Mouse (Mus musculus) testis, adult 10 weeks (tissue): ENCODE measurements around the gene Bax. TPM values are rescaled to one million over a fixed set of nuclear protein-coding genes. Genes with fewer than 3 reads are reported as not detected.

Source experiments
- polyA plus RNA-seq: library from polyadenylated mRNA; stranded (reverse); fragments of 350-450 nt; fragmentation: Illumina TruSeq; extraction: RNeasy Lipid Tissue Mini Kit (QIAGEN cat#74804); gene quantifications from one replicate; pipeline ENCODE4 v1.2.3, GENCODE M21; 2014; ENCODE audit warnings: low read depth, low replicate concordance

The Bax gene
- 0.29 TPM for polyA plus RNA-seq

DNA sequence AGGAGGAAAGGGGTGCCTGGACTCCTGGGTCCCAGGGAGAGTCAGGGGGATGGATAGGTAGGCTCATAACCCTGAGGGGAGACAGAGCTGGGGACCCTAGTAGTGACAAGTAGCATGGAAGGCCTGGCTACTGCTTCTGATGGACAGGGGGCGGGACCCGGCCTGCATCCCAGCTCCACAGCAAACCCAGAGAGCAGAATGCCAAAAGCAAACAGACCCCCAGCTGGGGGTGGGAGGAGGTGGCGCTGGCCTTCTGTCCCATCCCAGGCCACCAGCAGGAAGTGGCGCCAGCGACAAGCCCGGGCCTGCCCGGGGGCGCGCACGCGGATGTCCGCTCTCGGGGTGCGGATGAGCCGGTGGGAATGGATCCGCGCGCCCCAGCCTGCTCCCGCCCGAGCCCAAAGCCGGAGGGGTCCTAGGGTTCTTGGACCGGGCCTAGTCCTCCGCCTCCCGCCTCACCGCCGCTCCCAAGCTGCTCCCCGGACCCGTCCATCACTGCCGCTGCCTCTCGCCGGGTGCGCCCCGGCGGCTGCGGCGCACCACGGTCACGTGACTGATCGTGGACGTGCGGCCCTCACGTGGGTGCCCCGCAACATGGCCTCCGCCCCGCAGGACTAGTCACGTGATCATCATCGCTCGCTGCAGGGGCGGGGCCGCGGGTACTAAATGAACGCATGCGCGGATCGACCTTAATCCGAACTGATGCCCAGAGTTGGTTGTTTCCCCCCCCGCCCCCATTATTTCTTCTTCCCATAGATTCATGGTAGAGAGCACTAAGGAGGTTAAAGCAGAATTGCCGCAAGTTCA lies at the start of gene Bax:
Gene Bax, minus strand, starts transcription at position 616 of the 807 bp plus-strand sequence.

DNA sequence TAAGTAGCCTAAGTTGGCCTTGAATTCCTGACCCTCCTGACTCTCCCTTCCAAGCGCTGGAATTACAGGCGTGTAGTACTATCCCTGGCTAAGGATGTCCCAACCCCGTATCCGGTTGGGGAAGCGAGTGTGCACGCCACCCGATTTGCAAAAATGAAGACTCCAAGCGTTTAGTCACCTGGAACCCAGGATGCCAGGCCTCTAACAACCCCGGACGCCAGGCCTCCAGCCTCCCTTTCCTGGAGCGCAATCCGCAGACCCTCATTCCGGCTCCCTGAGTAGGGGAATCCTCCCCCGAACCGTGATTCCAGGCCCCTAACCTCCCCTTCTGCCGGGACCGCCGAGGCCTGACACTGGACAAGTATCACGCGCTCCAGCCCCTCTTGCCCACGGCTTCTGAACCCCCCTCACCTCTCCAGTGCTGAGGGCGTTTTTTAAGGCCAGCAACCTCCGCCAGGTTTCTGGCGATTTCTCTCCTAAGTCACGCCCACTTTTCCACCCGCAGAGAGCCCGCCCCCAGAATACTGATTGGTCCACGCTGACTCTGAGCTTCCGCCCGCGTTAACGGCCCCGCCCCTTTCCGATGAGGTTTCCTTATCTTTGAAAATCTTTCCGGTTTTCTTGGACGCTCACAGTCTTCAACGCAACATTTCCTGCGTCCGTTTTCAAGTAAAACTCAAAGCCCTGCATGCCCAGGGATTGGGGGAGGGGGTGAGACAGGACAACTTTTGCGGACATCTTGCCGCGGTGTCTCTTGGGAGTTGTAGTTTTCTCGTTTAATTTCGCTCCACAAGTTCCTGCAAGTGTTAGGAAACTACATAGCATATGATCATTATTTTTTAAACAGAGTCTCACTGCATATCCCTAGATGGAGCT lies 43.5 kb upstream of the Bax start, which contains the start of gene Nucb1:
Gene Nucb1, minus strand, starts transcription at position 495 of the 876 bp plus-strand sequence.

GRCm38 (mm10) chr7:45488293-45489204 lies 21.9 kb upstream of the Bax start, which contains the start of gene Dhdh:
Gene Dhdh, minus strand, starts transcription at chr7:45488805.

DNA sequence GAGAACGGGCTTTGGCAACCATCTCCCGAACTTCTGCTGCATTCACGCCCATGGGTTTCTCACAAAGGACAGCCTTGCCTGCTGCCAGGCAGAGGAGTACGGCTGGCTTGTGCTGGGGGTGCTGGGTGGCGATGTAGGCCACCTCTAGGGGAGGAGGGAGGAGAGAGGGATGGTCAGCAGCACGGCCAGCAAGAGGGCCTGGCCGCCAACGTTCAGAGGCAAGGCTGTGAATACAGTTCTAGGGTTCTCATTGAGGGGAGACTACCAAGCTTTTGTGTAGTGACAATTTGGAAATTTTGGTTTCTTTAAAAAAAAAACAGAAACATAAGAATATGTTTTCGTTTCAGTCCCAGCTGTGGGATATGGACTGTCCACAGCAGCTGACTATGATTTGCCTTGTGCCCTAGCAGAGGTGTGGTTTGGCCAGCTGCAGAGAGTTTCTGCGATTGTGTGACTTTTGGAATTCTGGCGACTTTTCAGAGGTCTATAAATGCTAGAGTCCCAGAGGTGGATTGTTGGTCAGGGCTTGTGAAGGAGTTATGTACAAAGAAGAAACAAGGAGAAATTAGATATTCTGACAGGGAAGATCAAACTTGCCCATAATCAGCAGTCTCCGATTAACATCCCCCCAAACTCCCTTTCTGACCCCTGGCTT lies 20.2 kb upstream of the Bax start, which contains the start of gene Gm45808:
Gene Gm45808, minus strand, starts transcription at position 51 of the 655 bp plus-strand sequence.

DNA sequence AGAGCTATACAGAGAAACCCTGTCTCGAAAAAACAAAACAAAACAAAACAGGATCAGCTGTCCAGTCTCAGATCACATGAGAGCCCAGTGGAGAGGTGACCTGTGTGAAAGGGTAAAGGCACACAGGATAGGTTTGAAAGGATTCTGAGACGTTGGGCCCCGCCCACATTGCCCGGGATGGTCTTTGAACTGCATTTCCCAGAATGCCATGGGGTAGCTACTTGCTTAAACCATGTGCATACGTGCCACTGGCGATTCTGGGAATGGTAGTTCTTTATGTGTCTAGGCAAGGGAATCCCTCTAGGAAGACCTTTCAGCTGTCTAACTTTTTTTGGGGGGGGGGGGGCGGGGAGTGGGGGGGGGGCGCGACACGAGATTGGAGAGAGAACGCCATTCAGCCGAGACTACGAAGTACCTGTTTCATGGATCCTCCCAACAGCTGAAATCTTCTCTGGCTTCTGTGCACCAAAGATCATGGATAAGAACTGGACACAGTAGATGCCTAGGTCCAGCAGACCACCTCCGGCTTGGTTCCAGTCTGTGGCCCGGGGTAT lies 14.8 kb upstream of the Bax start, which contains the start of gene Tulp2:
Gene Tulp2, plus strand, starts transcription at position 504 of the 554 bp plus-strand sequence.

DNA sequence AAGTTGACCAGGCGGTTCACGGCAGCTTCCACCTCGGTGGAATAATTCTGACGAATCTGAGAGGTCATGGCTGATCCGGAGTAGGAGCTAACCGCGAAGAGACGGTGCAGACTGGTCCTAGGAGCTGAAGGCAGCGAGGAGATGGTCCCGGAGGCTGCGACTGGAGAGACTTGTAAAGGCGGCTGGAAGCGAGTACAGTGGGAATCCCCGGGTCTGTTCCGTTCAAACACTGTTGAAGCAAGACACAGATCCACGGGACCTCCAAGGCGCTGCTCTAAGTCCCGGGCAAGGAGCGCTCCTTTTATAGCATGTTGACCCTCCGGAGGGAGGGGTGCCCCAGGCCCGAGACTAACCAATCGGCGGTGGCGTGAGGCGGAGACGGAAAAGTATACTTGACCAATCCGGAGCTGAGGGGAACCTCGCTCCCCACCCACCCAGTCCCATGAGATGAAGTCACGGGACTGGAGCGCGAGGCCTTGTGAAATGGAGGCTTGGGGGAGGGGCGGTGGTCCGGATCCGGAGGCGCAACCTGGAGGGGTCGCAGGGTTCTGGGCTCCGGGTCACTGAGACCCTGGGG lies 7.0 kb downstream of the Bax start, which contains the start of gene Ftl1:
Gene Ftl1, minus strand, starts transcription at position 321 of the 577 bp plus-strand sequence.

GRCm38 (mm10) chr7:45437521-45438276 lies 29.0 kb downstream of the Bax start, which contains the start of gene Ruvbl2:
Gene Ruvbl2, minus strand, starts transcription at chr7:45438096.

DNA sequence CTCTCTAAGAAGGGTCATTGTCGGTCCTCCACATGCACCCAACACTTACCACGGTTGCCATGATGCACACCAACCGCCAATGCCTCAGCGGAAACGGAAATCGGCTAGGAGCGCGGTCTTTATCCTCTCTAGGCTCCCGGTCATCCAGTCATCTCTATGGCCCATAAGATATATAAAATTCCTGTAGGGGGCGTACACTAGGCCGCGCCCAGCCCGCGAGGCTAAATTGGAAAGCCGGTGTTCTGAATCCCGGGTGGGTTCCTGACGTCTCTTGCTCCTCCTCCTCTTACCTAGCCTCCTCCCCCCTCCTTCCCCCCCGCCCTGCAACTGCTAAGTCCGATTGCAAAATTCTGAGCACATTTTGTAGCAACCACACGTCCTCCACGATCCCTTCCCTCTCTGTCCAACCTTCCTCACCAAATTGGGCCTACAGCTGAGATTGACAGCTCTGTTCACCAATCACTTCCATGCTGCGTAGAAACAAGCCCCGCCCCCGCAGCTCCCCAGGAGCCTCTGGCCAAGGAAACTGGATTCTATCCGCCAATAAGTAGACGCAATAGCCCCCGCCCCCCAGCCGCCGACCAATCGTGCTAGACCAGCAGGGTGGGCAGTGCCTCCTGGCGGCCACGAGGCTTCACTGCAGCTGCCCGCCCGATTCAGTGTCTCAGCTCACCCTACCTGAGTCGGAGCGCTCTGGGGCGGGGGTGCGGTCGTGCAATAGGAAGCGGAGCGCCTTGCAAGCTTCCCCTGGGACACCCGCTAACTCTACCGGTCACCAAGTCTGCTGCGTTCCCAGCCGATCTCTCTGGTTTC lies 32.3 kb downstream of the Bax start, which contains the start of gene Gys1:
Gene Gys1, plus strand, starts transcription at position 642 of the 813 bp plus-strand sequence.

DNA sequence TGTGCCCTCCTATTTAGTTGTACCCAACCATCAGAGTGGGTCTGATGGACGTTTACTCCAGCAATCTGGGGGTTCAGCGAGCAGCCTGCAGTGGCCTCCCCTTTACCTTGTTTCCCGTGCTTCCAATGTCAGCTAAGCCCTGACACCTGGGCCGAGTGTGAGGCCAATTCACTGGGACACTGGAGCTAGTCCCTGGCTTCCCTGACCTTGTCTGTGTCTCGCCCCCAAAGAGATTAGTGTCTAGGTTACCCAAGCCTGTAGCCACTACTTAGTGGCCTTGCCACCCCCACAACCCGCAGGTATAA lies 46.1 kb downstream of the Bax start, which contains the start of gene Lhb:
Gene Lhb, plus strand, starts transcription at position 206 of the 305 bp plus-strand sequence.

GRCm38 (mm10) chr7:45413113-45413863 lies 53.4 kb downstream of the Bax start, which contains the start of gene Ntf5:
Gene Ntf5, plus strand, starts transcription at chr7:45413695.

Other genes starting within 250 kb of the Bax start
- 0.70 TPM for gene Cd37, start 227.8 kb downstream of the Bax start, polyA plus RNA-seq
- gene Slc6a16, start 225.8 kb downstream of the Bax start, polyA plus RNA-seq: 10.2 TPM
- gene Slc6a21, start 189.4 kb downstream of the Bax start, polyA plus RNA-seq: 50.8 TPM
- gene Trpm4, start 133.1 kb downstream of the Bax start, polyA plus RNA-seq: 0.74 TPM
- gene Hrc, start 131.6 kb downstream of the Bax start, polyA plus RNA-seq: 0.08 TPM
- not detected for gene Ppfia3, start 99.9 kb downstream of the Bax start, polyA plus RNA-seq
- 0.39 TPM for gene Lin7b, start 96.3 kb downstream of the Bax start, polyA plus RNA-seq
- 109 TPM for gene Snrnp70, start 71.2 kb downstream of the Bax start, polyA plus RNA-seq
- gene Kcna7, start 61.2 kb downstream of the Bax start, polyA plus RNA-seq: not detected
- 0.43 TPM for gene Ntf5, start 53.2 kb downstream of the Bax start, polyA plus RNA-seq
- gene Lhb, start 46.1 kb downstream of the Bax start, polyA plus RNA-seq: 0.36 TPM
- 0.24 TPM for gene Gys1, start 32.1 kb downstream of the Bax start, polyA plus RNA-seq
- gene Ruvbl2, start 28.8 kb downstream of the Bax start, polyA plus RNA-seq: 7.8 TPM
- 0.38 TPM for gene Ftl1, start 7.0 kb downstream of the Bax start, polyA plus RNA-seq
- 121 TPM for gene Tulp2, start 15.0 kb upstream of the Bax start, polyA plus RNA-seq
- not detected for gene Gm45808, start 19.9 kb upstream of the Bax start, polyA plus RNA-seq
- 6.7 TPM for gene Dhdh, start 21.9 kb upstream of the Bax start, polyA plus RNA-seq
- 18.8 TPM for gene Nucb1, start 43.5 kb upstream of the Bax start, polyA plus RNA-seq
- 0.73 TPM for gene Ppp1r15a, start 59.4 kb upstream of the Bax start, polyA plus RNA-seq
- gene Plekha4, start 59.4 kb upstream of the Bax start, polyA plus RNA-seq: 2.1 TPM
- not detected for gene Hsd17b14, start 88.0 kb upstream of the Bax start, polyA plus RNA-seq
- 4.4 TPM for gene Bcat2, start 103.3 kb upstream of the Bax start, polyA plus RNA-seq
- gene Fgf21, start 148.6 kb upstream of the Bax start, polyA plus RNA-seq: not detected
- not detected for gene Fut1, start 150.4 kb upstream of the Bax start, polyA plus RNA-seq
- 55.9 TPM for gene Izumo1, start 154.9 kb upstream of the Bax start, polyA plus RNA-seq
- gene Rasip1, start 160.6 kb upstream of the Bax start, polyA plus RNA-seq: not detected
- gene Mamstr, start 173.1 kb upstream of the Bax start, polyA plus RNA-seq: 0.11 TPM
- gene Fut2, start 199.5 kb upstream of the Bax start, polyA plus RNA-seq: 0.17 TPM
- not detected for gene Ntn5, start 217.1 kb upstream of the Bax start, polyA plus RNA-seq
- 1.2 TPM for gene Sec1, start 227.5 kb upstream of the Bax start, polyA plus RNA-seq
- gene Car11, start 232.9 kb upstream of the Bax start, polyA plus RNA-seq: not detected
- 2.3 TPM for gene Dbp, start 238.2 kb upstream of the Bax start, polyA plus RNA-seq
- gene Rpl18, start 248.6 kb upstream of the Bax start, polyA plus RNA-seq: 0.69 TPM